Mouse (Mus musculus) CH12.LX (cell line): Measurements from ENCODE around the gene Inpp4b.

Source experiments
- CTCF ChIP-seq, 2 experiments: IDR thresholded peaks in 1 of 2; conservative IDR thresholded peaks in 1 of 2; 2 replicates each; pipeline ENCODE4 v1.5.1; 2011 to 2012; ENCODE audit warnings: low read depth in 2 of 2, low read length in 2 of 2, improper control_type of control experiment in 1 of 2, inconsistent platforms in 1 of 2, mild to moderate bottlenecking in 1 of 2, moderate library complexity in 1 of 2
- ETS1 ChIP-seq: conservative IDR thresholded peaks from 2 replicates; pipeline ENCODE4 v1.6.1; 2012; ENCODE audit warnings: low read depth, mild to moderate bottlenecking, inconsistent platforms, low read length, improper control_type of control experiment, moderate library complexity
- HCFC1 ChIP-seq: IDR thresholded peaks from 2 replicates; pipeline ENCODE4 v1.6.1; 2012; ENCODE audit warnings: low read depth, mild to moderate bottlenecking, inconsistent platforms, low read length, improper control_type of control experiment
- MAX ChIP-seq: IDR thresholded peaks from 2 replicates; pipeline ENCODE4 v1.6.1; 2011; ENCODE audit warnings: low read length, improper control_type of control experiment
- MYC ChIP-seq: IDR thresholded peaks from 2 replicates; pipeline ENCODE4 v1.6.1; 2011; ENCODE audit warnings: low read depth, mild to moderate bottlenecking, improper control_type of control experiment, low read length
- NRF1 ChIP-seq: IDR thresholded peaks from 2 replicates; pipeline ENCODE4 v1.6.1; 2014; ENCODE audit warnings: low read depth, mild to moderate bottlenecking, inconsistent platforms, low read length, improper control_type of control experiment, moderate library complexity
- PAX5 ChIP-seq: IDR thresholded peaks from 2 replicates; pipeline ENCODE4 v1.6.1; 2012; ENCODE audit warnings: low read length, inconsistent platforms, mixed read lengths
- POLR2A ChIP-seq: IDR thresholded peaks from 2 replicates; pipeline ENCODE4 v1.6.1; 2011; ENCODE audit warnings: low read depth, mild to moderate bottlenecking, improper control_type of control experiment, low read length
- ZMIZ1 ChIP-seq: IDR thresholded peaks from 2 replicates; pipeline ENCODE4 v1.6.1; 2012; ENCODE audit warnings: low read depth, mild to moderate bottlenecking, inconsistent platforms, low read length, improper control_type of control experiment

DNA sequence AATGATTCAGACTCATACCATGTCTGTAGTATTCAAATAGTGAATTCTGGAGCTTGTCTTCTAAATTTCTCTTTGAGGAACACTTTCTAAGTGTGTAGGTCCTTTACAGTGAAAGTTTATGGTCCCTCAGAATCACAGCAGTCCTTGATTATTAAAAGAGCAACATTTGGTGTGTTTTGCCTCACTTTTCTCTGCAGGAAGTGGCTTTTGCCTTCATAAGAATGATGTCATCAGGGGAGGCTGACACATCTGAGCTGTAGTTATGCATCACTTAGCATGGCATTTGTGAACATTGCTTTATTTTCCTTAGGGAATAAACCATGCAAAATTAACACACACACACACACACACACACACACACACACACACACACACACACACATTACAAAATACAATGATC is 349.8 kb downstream of the Inpp4b start:
- TF ChIP-seq MYC, result no peak
- no peak for TF ChIP-seq ZMIZ1
- TF ChIP-seq POLR2A, result no peak
- no peak for TF ChIP-seq HCFC1
- no peak for TF ChIP-seq PAX5
- no peak for TF ChIP-seq MAX
- no peak for TF ChIP-seq ETS1
- TF ChIP-seq CTCF (conservative IDR thresholded peaks at IDR 0.05 in 1 of 2, IDR thresholded peaks at IDR 0.05 in 1 of 2; ENCODE audit: low read depth in 2 of 2, low read length in 2 of 2), result no peak
- TF ChIP-seq NRF1, result no peak
